Mouse (Mus musculus): ENCODE results near the gene Mslnl. TPM values are rescaled to one million over a fixed set of nuclear protein-coding genes. Genes with fewer than 3 reads are reported as not detected.

The Mslnl gene
- not detected for polyA plus RNA-seq (2014; fragmentation: Illumina TruSeq; extraction: RNeasy Lipid Tissue Mini Kit (QIAGEN cat#74804); ENCODE audit: low read depth, low replicate concordance)

DNA sequence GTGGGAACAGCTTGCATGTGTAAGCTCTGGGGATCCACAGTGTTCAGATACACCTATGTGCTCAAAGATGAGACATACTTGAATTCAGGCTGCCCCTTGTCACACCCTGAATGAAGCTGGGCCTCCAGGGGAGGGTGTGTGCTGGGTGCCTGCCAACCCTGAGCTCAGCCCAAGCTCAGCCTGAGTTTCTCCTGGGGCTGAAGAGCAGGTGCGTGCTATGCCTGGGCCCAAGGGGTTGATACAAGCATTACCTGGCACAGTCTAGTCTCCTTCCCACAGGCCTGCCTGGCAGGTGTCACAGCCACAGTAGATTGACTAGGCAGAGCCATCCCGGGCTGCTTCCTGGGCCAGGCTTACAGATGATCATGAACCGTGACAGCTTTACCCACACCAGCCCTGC is at the start of gene Mslnl:
Gene Mslnl (plus strand): TSS at position 298 of the 400 bp plus-strand sequence.

DNA sequence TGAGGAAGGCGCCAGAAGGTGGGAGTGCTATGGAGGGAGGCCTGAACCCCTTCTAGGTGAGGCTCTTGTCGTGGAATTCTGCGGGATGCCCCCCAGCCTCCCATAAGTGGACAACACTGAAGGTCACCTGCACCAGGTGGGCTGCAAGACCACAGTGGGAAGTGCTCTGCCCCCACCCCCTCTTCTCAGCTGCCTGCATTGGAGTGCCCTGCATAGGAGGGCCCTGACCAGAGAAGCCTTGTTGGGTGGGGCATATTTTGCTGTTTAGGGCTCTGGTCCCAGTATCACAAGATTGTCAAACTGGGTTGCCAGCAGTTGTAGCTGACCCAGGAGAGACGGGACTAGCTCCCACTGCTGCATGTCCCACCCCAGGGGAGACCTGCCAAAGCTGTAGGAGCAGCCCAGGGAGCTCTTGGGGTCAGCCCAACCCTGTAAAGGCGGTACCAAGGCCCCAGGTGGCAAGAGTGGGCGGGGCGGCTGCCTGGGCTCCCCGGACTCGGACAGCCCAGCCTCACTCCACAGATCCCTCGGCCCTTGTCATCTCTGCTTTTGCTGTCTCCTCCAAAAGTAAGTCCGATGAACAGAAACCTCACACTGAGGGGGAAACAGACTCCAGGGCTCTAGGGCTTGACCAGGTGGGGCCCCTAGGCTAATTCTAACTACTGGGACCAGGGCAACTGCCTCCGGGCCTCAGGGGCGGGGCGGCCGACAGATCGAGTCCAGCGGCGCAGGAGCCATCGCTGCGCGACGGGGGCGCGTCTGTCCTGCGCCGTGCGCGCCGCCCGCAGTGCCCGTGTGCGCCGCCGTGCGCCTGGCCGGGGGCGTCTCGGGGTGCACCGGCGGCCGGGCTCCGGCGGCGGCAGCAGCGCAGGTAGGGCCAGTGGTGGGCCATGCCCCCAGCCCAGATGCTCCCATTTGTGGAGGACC is 18.9 kb upstream of the Mslnl start, which contains the start of gene Gng13:
Gene Gng13 (plus strand): TSS at position 461 of the 927 bp plus-strand sequence.

DNA sequence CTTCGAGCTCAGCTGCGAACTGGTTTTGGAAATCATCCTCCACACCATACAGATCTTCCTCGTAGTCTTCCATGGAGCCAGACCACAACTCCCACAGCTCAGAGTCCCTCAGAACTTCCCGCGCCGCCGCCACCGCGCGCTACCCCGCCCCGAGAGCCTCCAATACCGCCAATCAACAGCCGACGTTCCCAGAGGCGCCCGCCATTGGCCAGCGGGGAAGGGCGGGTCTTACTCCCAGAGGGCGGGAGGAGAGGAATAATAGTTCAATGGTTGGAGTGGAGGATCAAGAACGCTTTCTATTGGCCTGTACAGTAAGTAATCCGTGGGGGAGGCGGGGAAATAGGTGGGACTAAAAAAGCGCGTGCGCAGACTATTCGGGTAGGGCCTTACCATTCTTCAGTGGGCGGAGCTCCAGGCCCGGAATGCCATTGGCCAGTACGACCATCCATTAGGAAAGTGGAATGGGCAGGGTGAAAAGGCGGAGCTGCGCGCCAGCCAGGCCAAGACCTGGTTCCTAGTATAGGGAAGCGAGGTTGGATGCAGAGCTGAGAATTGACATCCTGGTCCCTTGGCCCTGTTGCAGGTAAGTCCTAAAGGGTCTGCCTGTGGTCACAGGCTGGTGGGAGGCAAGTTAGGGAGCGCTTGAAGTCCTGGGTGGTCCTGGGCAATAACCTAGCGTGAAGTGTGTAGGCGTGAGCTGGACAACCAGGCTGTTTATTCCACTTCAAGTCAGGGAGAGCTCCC is 8.4 kb upstream of the Mslnl start, which contains the start of the genes Chtf18 and Rpusd1:
Gene Chtf18 (minus strand): TSS at position 155 of the 744 bp plus-strand sequence.
Gene Rpusd1 (plus strand): TSS at position 406 of the 744 bp plus-strand sequence.

DNA sequence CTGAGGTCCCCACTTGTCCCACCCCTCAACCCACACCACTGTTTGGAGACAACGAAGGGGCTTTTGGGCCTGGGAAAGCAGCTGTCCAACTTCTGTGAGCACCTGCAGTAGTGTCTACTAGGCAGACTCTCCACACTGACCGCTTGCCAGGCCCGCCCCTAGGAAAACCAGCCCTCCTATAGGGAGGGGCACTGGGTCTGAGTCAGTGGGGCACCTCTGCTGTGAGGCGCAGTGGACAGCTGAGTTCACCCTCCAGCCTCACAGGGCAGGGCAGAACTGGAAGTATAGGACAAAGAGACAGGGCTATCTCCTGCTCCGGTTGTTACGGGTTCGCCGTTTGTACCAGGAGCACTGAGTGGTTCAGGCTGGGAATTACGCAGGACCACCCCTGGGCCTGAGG is 18.4 kb downstream of the Mslnl start, which contains the start of gene Msln:
Gene Msln (minus strand): TSS at position 138 of the 400 bp plus-strand sequence.

DNA sequence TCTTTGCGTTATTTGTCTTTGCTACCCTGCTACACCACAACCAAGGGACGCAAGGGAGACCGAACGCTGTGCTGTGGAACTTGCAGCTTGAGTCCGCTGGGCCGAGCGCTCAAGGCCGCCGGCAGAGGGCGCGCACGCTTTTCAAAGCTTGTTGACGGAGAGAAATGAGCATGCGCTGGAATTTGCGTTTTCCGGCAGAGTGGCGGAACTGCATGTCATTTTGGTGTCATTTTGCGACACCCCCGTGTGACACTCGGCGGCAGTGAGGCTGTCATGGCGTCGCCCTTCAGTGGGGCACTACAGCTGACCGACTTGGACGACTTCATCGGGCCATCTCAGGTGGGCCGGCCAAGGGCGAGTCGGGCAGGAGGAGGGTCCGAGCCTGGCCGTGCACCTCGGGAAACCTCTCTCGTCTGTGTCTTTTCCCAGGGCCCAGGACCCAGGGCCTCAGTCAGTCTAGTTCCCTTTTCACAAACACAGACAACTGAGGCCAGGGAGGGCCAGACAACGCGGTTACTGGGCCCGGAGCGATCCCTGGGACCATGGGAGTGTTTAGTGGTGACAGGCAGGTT is 37.8 kb downstream of the Mslnl start, which contains the start of gene Narfl:
Gene Narfl (plus strand): TSS at position 228 of the 572 bp plus-strand sequence.

DNA sequence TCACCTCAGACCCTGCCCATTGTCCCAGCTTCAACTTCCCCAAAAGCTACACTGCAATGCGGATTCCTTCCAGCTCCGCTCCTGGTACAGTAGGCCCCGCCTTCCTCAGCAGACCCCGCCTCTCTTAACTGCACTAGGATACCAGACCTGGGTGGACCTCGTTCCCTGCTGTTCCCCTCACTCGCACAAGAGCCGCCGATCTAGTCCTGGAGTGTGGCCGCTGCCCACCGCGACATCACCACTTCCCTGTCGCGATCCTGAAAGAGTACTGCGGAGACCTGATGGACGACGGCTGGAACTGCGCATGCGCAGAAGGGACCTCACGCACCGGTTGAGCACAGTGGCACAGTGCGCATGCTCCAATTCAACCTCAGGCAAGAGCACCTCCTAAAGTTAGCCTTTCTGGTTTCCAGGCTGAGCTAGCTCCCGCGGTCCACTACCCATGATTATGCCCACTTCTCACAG is 49.5 kb downstream of the Mslnl start, which contains the start of gene Haghl:
Gene Haghl (minus strand): TSS at position 393 of the 465 bp plus-strand sequence.

DNA sequence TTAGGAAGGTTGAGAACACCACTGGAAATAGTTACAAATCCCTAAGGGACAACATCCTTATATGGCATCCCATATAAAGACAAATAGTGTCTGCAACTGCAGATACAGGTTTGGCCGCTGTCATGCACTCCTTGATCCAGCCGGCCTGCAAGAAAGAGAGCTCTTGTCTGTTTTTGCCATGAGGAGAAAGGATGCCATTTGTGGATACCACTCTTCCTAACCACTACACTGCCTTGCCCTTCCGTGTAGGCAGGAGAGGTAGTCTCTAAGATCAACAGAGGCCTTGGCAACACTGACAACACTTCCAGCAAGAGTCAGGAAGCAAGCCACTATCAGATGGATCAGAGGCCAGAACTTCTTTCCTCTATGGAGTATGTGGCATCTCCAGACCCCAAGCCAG is 50.4 kb downstream of the Mslnl start, which contains the start of gene Ccdc78:
Gene Ccdc78 (plus strand): TSS at position 301 of the 400 bp plus-strand sequence.

DNA sequence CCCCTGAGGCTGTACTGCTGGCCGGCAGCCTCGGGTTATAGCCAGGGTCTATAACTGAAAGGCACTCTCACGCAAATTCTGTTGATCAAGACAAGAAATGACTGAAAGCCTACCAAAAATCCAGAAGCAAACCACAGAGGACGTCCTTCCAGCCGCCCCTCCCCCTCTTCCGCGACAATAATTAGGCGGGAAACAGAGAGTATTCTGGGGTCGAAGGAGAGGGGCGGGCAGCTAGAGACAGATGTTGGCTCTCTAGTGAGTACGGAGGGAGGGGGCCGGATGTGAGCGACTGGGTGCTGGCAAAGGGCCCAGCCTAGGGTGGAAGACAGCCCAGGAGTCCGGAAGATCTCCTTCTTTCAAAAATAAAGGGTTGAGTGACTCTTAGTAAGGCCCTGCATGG is 56.8 kb downstream of the Mslnl start, which contains the start of gene Fam173a:
Gene Fam173a (minus strand): TSS at position 287 of the 400 bp plus-strand sequence.

DNA sequence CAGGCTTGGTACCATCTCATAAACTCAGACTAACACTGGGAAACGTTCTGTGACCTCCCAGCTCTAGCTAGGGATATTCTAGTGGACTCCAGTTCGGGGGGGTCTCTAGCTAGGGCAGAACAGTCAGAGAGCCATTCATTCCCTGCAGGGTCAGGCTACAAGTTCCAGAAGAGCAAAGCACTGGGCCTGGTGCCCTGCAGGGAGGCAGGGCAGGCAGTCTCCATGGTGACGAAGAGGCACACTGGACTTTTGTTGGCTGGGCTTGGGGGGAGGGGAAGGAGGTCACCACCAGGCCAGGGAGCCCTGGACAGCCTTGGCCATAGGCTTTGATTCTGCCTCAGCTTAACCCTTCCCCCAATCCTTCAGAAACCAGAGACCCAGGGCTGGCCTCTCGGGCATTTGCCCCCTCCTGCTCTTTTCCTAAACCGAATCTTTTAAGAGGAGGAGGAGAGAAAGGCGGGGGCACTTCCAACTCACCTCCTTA is 59.8 kb downstream of the Mslnl start, which contains the start of gene AC134908.4:
Gene AC134908.4 (minus strand): TSS at position 51 of the 484 bp plus-strand sequence.

DNA sequence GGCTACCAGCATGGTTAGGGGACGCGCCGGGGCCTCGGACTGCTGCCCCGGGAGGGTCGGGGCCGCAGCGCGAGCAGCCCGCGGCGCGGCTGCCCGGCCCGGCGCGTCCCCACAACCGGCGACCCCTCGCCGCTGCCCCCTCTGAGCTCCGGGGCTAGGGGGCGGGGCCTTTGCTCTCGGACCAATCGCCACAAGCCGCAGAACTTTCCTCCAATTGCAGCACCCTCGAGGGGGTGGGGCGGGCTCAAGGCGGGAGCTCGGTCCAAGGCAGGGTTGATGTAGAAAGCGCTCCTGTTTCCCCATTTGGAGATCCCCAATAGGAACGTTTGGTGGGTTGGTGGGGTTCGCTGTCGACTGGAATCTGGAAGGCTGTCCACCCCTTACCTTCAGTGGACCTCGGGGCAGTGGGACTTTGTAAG is 61.1 kb downstream of the Mslnl start, which contains the start of gene Metrn:
Gene Metrn (minus strand): TSS at position 186 of the 419 bp plus-strand sequence.

Other genes starting within 250 kb of the Mslnl start
- gene Sstr5, start 238.8 kb upstream of the Mslnl start, polyA plus RNA-seq (2014; fragmentation: Illumina TruSeq; extraction: RNeasy Lipid Tissue Mini Kit (QIAGEN cat#74804); ENCODE audit: low read depth, low replicate concordance) = not detected
- not detected for gene Sox8, start 165.4 kb upstream of the Mslnl start, polyA plus RNA-seq (2014; fragmentation: Illumina TruSeq; extraction: RNeasy Lipid Tissue Mini Kit (QIAGEN cat#74804); ENCODE audit: low read depth, low replicate concordance)
- gene Lmf1, start 157.0 kb upstream of the Mslnl start, polyA plus RNA-seq (2014; fragmentation: Illumina TruSeq; extraction: RNeasy Lipid Tissue Mini Kit (QIAGEN cat#74804); ENCODE audit: low read depth, low replicate concordance) = 2.1 TPM
- not detected for gene Gng13, start 18.9 kb upstream of the Mslnl start, polyA plus RNA-seq (2014; fragmentation: Illumina TruSeq; extraction: RNeasy Lipid Tissue Mini Kit (QIAGEN cat#74804); ENCODE audit: low read depth, low replicate concordance)
- gene Chtf18, start 8.6 kb upstream of the Mslnl start, polyA plus RNA-seq (2014; fragmentation: Illumina TruSeq; extraction: RNeasy Lipid Tissue Mini Kit (QIAGEN cat#74804); ENCODE audit: low read depth, low replicate concordance) = not detected
- gene Rpusd1, start 8.4 kb upstream of the Mslnl start, polyA plus RNA-seq (2014; fragmentation: Illumina TruSeq; extraction: RNeasy Lipid Tissue Mini Kit (QIAGEN cat#74804); ENCODE audit: low read depth, low replicate concordance) = not detected
- gene Msln, start 18.3 kb downstream of the Mslnl start, polyA plus RNA-seq (2014; fragmentation: Illumina TruSeq; extraction: RNeasy Lipid Tissue Mini Kit (QIAGEN cat#74804); ENCODE audit: low read depth, low replicate concordance) = 0.53 TPM
- gene Narfl, start 37.7 kb downstream of the Mslnl start, polyA plus RNA-seq (2014; fragmentation: Illumina TruSeq; extraction: RNeasy Lipid Tissue Mini Kit (QIAGEN cat#74804); ENCODE audit: low read depth, low replicate concordance) = 2.1 TPM
- gene Haghl, start 49.6 kb downstream of the Mslnl start, polyA plus RNA-seq (2014; fragmentation: Illumina TruSeq; extraction: RNeasy Lipid Tissue Mini Kit (QIAGEN cat#74804); ENCODE audit: low read depth, low replicate concordance) = not detected
- not detected for gene Ccdc78, start 50.5 kb downstream of the Mslnl start, polyA plus RNA-seq (2014; fragmentation: Illumina TruSeq; extraction: RNeasy Lipid Tissue Mini Kit (QIAGEN cat#74804); ENCODE audit: low read depth, low replicate concordance)
- gene Fam173a, start 56.9 kb downstream of the Mslnl start, polyA plus RNA-seq (2014; fragmentation: Illumina TruSeq; extraction: RNeasy Lipid Tissue Mini Kit (QIAGEN cat#74804); ENCODE audit: low read depth, low replicate concordance) = 0.32 TPM
- gene AC134908.4, start 59.6 kb downstream of the Mslnl start, polyA plus RNA-seq (2014; fragmentation: Illumina TruSeq; extraction: RNeasy Lipid Tissue Mini Kit (QIAGEN cat#74804); ENCODE audit: low read depth, low replicate concordance) = 1.6 TPM
- not detected for gene Metrn, start 61.1 kb downstream of the Mslnl start, polyA plus RNA-seq (2014; fragmentation: Illumina TruSeq; extraction: RNeasy Lipid Tissue Mini Kit (QIAGEN cat#74804); ENCODE audit: low read depth, low replicate concordance)
- not detected for gene Fbxl16, start 73.0 kb downstream of the Mslnl start, polyA plus RNA-seq (2014; fragmentation: Illumina TruSeq; extraction: RNeasy Lipid Tissue Mini Kit (QIAGEN cat#74804); ENCODE audit: low read depth, low replicate concordance)
- 0.64 TPM for gene Wdr24, start 87.6 kb downstream of the Mslnl start, polyA plus RNA-seq (2014; fragmentation: Illumina TruSeq; extraction: RNeasy Lipid Tissue Mini Kit (QIAGEN cat#74804); ENCODE audit: low read depth, low replicate concordance)
- 5.3 TPM for gene Jmjd8, start 92.8 kb downstream of the Mslnl start, polyA plus RNA-seq (2014; fragmentation: Illumina TruSeq; extraction: RNeasy Lipid Tissue Mini Kit (QIAGEN cat#74804); ENCODE audit: low read depth, low replicate concordance)
- 5.4 TPM for gene Stub1, start 97.4 kb downstream of the Mslnl start, polyA plus RNA-seq (2014; fragmentation: Illumina TruSeq; extraction: RNeasy Lipid Tissue Mini Kit (QIAGEN cat#74804); ENCODE audit: low read depth, low replicate concordance)
- gene Rhbdl1, start 101.3 kb downstream of the Mslnl start, polyA plus RNA-seq (2014; fragmentation: Illumina TruSeq; extraction: RNeasy Lipid Tissue Mini Kit (QIAGEN cat#74804); ENCODE audit: low read depth, low replicate concordance) = not detected
- not detected for gene Gm20683, start 105.7 kb downstream of the Mslnl start, polyA plus RNA-seq (2014; fragmentation: Illumina TruSeq; extraction: RNeasy Lipid Tissue Mini Kit (QIAGEN cat#74804); ENCODE audit: low read depth, low replicate concordance)
- 9.5 TPM for gene Rhot2, start 108.8 kb downstream of the Mslnl start, polyA plus RNA-seq (2014; fragmentation: Illumina TruSeq; extraction: RNeasy Lipid Tissue Mini Kit (QIAGEN cat#74804); ENCODE audit: low read depth, low replicate concordance)
- gene Wdr90, start 125.5 kb downstream of the Mslnl start, polyA plus RNA-seq (2014; fragmentation: Illumina TruSeq; extraction: RNeasy Lipid Tissue Mini Kit (QIAGEN cat#74804); ENCODE audit: low read depth, low replicate concordance) = 0.45 TPM
- 3.8 TPM for gene Mcrip2, start 132.7 kb downstream of the Mslnl start, polyA plus RNA-seq (2014; fragmentation: Illumina TruSeq; extraction: RNeasy Lipid Tissue Mini Kit (QIAGEN cat#74804); ENCODE audit: low read depth, low replicate concordance)
- 13.0 TPM for gene Mettl26, start 139.0 kb downstream of the Mslnl start, polyA plus RNA-seq (2014; fragmentation: Illumina TruSeq; extraction: RNeasy Lipid Tissue Mini Kit (QIAGEN cat#74804); ENCODE audit: low read depth, low replicate concordance)
- not detected for gene Wfikkn1, start 144.8 kb downstream of the Mslnl start, polyA plus RNA-seq (2014; fragmentation: Illumina TruSeq; extraction: RNeasy Lipid Tissue Mini Kit (QIAGEN cat#74804); ENCODE audit: low read depth, low replicate concordance)
- 0.74 TPM for gene Rab40c, start 183.7 kb downstream of the Mslnl start, polyA plus RNA-seq (2014; fragmentation: Illumina TruSeq; extraction: RNeasy Lipid Tissue Mini Kit (QIAGEN cat#74804); ENCODE audit: low read depth, low replicate concordance)
- gene Pigq, start 208.9 kb downstream of the Mslnl start, polyA plus RNA-seq (2014; fragmentation: Illumina TruSeq; extraction: RNeasy Lipid Tissue Mini Kit (QIAGEN cat#74804); ENCODE audit: low read depth, low replicate concordance) = 14.8 TPM
- not detected for gene Nhlrc4, start 208.9 kb downstream of the Mslnl start, polyA plus RNA-seq (2014; fragmentation: Illumina TruSeq; extraction: RNeasy Lipid Tissue Mini Kit (QIAGEN cat#74804); ENCODE audit: low read depth, low replicate concordance)
- not detected for gene A930017K11Rik, start 216.5 kb downstream of the Mslnl start, polyA plus RNA-seq (2014; fragmentation: Illumina TruSeq; extraction: RNeasy Lipid Tissue Mini Kit (QIAGEN cat#74804); ENCODE audit: low read depth, low replicate concordance)
- 0.77 TPM for gene Capn15, start 249.8 kb downstream of the Mslnl start, polyA plus RNA-seq (2014; fragmentation: Illumina TruSeq; extraction: RNeasy Lipid Tissue Mini Kit (QIAGEN cat#74804); ENCODE audit: low read depth, low replicate concordance)